Mouse (Mus musculus) gonadal fat pad, adult 2 months (tissue): Measurements from ENCODE around the gene Umad1. TPM values are rescaled to one million over a fixed set of nuclear protein-coding genes. Genes with fewer than 3 reads are reported as not detected.
A peak's percentile ranks its signal among the peaks of the same experiment; 100 is the strongest.

Experiments used
- DNase-seq: peaks from one replicate; pipeline ENCODE4 v3.0.0-alpha.2; 2012; ENCODE audit warnings: low read depth
- polyA plus RNA-seq: library from polyadenylated mRNA; depleted of rRNA; stranded (reverse); fragments of >200 nt; gene quantifications from 2 replicates; pipeline ENCODE4 v1.2.3, GENCODE M21; 2012; rRNA removed

Umad1 gene
- 12.4 and 15.6 TPM in 2 replicates for polyA plus RNA-seq

GRCm38 (mm10) chr6:8259004-8259666, at the start of gene Umad1, which contains the start of the genes Rpa3 and Gm45062:
Gene Umad1 (plus strand): TSS chr6:8259288.
Gene Rpa3 (minus strand): TSS chr6:8259173.
Gene Gm45062 (plus strand): TSS chr6:8259450.
- DNase-seq: peak; percentile 66

- DNase-seq: no peak
Observed at GRCm38 (mm10) chr6:8209866-8210186, 49.3 kb upstream of the Umad1 start.

GRCm38 (mm10) chr6:8210661-8211060, 48.4 kb upstream of the Umad1 start:
- no peak for DNase-seq

- DNase-seq: no peak
Observed at GRCm38 (mm10) chr6:8227035-8227434, 32.1 kb upstream of the Umad1 start.

GRCm38 (mm10) chr6:8228596-8228995, 30.5 kb upstream of the Umad1 start:
- no peak for DNase-seq

GRCm38 (mm10) chr6:8258316-8258715, 772 bp upstream of the Umad1 start:
- no peak for DNase-seq

GRCm38 (mm10) chr6:8259667-8260044, 568 bp downstream of the Umad1 start:
- no peak for DNase-seq

- DNase-seq: no peak
Observed at GRCm38 (mm10) chr6:8271047-8271446, 12.0 kb downstream of the Umad1 start.

GRCm38 (mm10) chr6:8274387-8275054, 15.4 kb downstream of the Umad1 start:
- no peak for DNase-seq

GRCm38 (mm10) chr6:8275098-8275497, 16.0 kb downstream of the Umad1 start:
- DNase-seq: no peak

GRCm38 (mm10) chr6:8276431-8276830, 17.3 kb downstream of the Umad1 start:
- DNase-seq: no peak

GRCm38 (mm10) chr6:8278426-8279002, 19.4 kb downstream of the Umad1 start:
- DNase-seq: no peak

GRCm38 (mm10) chr6:8283255-8283654, 24.2 kb downstream of the Umad1 start:
- no peak for DNase-seq

GRCm38 (mm10) chr6:8285401-8285960, 26.4 kb downstream of the Umad1 start:
- no peak for DNase-seq

- no peak for DNase-seq
Observed at GRCm38 (mm10) chr6:8286146-8286545, 27.1 kb downstream of the Umad1 start.

- DNase-seq: no peak
Observed at GRCm38 (mm10) chr6:8288755-8289580, 29.9 kb downstream of the Umad1 start.

- no peak for DNase-seq
Observed at GRCm38 (mm10) chr6:8294048-8294784, 35.1 kb downstream of the Umad1 start.

- DNase-seq: no peak
Observed at GRCm38 (mm10) chr6:8299066-8299863, 40.2 kb downstream of the Umad1 start.

GRCm38 (mm10) chr6:8307878-8308775, 49.0 kb downstream of the Umad1 start:
- DNase-seq: no peak
